Mouse (Mus musculus) ES-E14 (cell line): ENCODE measurements at regions not wholly inside any gene's neighbourhood (a gene's known extent, or its start where the extent isn't known, plus 50 kb on each side); places are given as distances from the start of the nearest gene placed in this dataset.
A peak's percentile ranks its signal among the peaks of the same experiment; 100 is the strongest.

Experiments used
- DNase-seq: peaks from one replicate; pipeline ENCODE4 v3.0.0-alpha.2; 2013; ENCODE audit warnings: low read depth, low spot score
- H3K27ac ChIP-seq: 2 replicates; pipeline ENCODE4 v1.5.1; 2012; ENCODE audit warnings: low read depth, mild to moderate bottlenecking, low read length, moderate library complexity, mixed read lengths; ENCODE audit not compliant: poor library complexity, insufficient read depth, severe bottlenecking
- H3K36me3 ChIP-seq: 2 replicates; pipeline ENCODE4 v1.6.1; 2012; ENCODE audit warnings: mild to moderate bottlenecking, low read length, moderate library complexity, mixed read lengths; ENCODE audit not compliant: control insufficient read depth, poor library complexity, insufficient read depth, severe bottlenecking
- H3K4me1 ChIP-seq, 2 experiments: fragments of 150-350 bp in 1 of 2; sonication (generic) in 1 of 2; 2 replicates each; pipeline ENCODE4 v1.6.1; 2012; ENCODE audit warnings: low read length in 2 of 2, mild to moderate bottlenecking in 1 of 2, mixed read lengths in 1 of 2; ENCODE audit not compliant: control insufficient read depth in 2 of 2, insufficient read depth in 2 of 2, poor library complexity in 1 of 2
- H3K4me3 ChIP-seq, 2 experiments: fragments of 150-350 bp in 1 of 2; sonication (generic) in 1 of 2; 2 replicates each; pipeline ENCODE4 v1.5.1; 2012; ENCODE audit warnings: low read length in 2 of 2, low read depth in 1 of 2, mild to moderate bottlenecking in 1 of 2, mixed read lengths in 1 of 2; ENCODE audit not compliant: insufficient read depth in 1 of 2, poor library complexity in 1 of 2, severe bottlenecking in 1 of 2
- H3K9ac ChIP-seq: 2 replicates; pipeline ENCODE4 v1.6.1; 2012; ENCODE audit warnings: low read depth, mild to moderate bottlenecking, low read length, mixed read lengths; ENCODE audit not compliant: poor library complexity, insufficient read depth, severe bottlenecking
- H3K9me3 ChIP-seq: fragments of 150-350 bp; sonication (generic); 2 replicates; pipeline ENCODE4 v1.6.1; 2012; ENCODE audit warnings: low read depth, mild to moderate bottlenecking, low read length; ENCODE audit not compliant: control insufficient read depth, insufficient read depth
- CHD2 ChIP-seq: IDR thresholded peaks from 2 replicates; pipeline ENCODE4 v1.6.1; 2014; ENCODE audit warnings: mild to moderate bottlenecking, low read depth, low read length, inconsistent platforms
- HCFC1 ChIP-seq: IDR thresholded peaks from 2 replicates; pipeline ENCODE4 v1.6.1; 2012; ENCODE audit warnings: low read length, inconsistent platforms, borderline replicate concordance; ENCODE audit not compliant: insufficient read depth
- MAFK ChIP-seq: IDR thresholded peaks from 2 replicates; pipeline ENCODE4 v1.6.1; 2014; ENCODE audit warnings: mild to moderate bottlenecking, low read depth, low read length, inconsistent platforms; ENCODE audit not compliant: insufficient read depth
- ZC3H11A ChIP-seq: IDR thresholded peaks from 2 replicates; pipeline ENCODE4 v1.6.1; 2012; ENCODE audit warnings: low read depth, mild to moderate bottlenecking, inconsistent platforms, low read length, borderline replicate concordance
- ZNF384 ChIP-seq: IDR thresholded peaks from 2 replicates; pipeline ENCODE4 v1.6.1; 2012; ENCODE audit warnings: low read depth, low read length, inconsistent platforms
- in situ Hi-C, 2 experiments: fragments of 600-800 bp; cut with MboI; formaldehyde crosslinking; loops; one replicate each; pipeline ENCODE4 v1.15.1; 2025; ENCODE audit warnings: low sequenced_read_pairs in 2 of 2, inconsistent platforms in 1 of 2; ENCODE audit not compliant: unreplicated experiment in 2 of 2

DNA sequence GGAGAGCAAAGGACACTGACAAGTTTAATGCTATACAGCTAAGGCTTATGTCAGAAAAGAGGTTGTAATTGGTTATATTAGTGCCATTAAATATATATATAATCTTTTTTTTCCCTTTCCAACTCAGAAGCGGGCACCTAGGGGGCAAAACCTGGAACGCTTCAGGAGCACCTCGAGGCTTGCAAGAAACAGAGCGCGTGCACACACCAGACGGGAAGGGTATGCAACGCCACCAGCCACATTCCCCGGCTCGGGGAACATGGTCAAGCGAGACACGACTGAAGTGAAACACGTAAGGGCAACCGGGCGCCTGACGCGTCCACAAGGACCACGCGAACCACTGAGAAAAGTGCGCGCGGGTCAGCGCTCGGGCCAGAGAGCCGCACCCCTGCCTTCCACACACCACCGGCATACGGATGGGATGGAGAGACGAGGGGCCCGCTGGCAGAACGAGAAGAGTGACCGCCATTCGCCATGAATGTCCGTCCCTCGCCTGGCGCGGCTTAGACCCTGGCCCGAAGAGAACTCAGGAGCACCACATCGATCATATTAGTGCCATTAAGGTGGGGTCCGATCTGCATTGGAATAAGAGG is 60.0 kb upstream of the Crhr1 start:
- TF ChIP-seq ZC3H11A (no peak), CHD2 (no peak), MAFK (no peak), HCFC1 (no peak)
- Histone ChIP-seq H3K9me3 (no peaks in the 10 kb centered on the region), H3K4me3 (peak overlapping the region in 1 of 2 experiments; percentile 64; a peak in 3 of 4 replicates), H3K9ac (peak overlapping the region; percentile 43; the same call in 1 of the 2 replicates), H3K27ac (no peak overlapping the region), H3K4me1 (no peaks in the 10 kb centered on the region), H3K36me3 (no peaks in the 10 kb centered on the region)
- no peak for DNase-seq
- in situ Hi-C loops = no loop called here

- H3K4me3 ChIP-seq = no peak overlapping the region
- no peaks in the 10 kb centered on the region for H3K4me1 ChIP-seq
- no peak overlapping the region for H3K9ac ChIP-seq
- no peak for DNase-seq
- in situ Hi-C loops = no loop called here
- no peak overlapping the region for H3K27ac ChIP-seq
- no peak for TF ChIP-seq MAFK
- no peak for TF ChIP-seq HCFC1
- no peak for TF ChIP-seq ZC3H11A
- TF ChIP-seq ZNF384 = no peak
- no peak for TF ChIP-seq CHD2
- H3K36me3 ChIP-seq = no peaks in the 10 kb centered on the region
- no peaks in the 10 kb centered on the region for H3K9me3 ChIP-seq
Observed at GRCm38 (mm10) chr11:104074763-104075162, 57.9 kb upstream of the Crhr1 start.

DNA sequence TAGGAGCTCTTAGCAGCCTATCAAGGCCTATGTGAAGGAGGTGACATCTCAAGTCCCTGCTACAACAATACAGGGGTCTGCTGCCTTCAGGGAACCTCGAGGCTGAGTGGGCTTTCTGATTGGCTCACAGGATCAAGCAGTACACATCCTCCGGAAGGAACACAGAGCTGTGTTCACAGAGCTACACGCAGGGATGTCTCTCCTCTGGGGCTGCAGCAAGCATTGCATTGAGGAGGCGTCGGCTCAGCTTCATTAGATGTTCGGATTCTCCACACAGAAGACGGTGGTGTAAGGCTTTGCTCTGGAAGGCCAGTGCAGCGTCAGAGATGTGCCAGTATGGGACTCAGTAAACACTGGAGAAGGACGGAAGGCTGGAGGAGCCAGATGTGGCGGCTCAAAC is 57.3 kb upstream of the Crhr1 start:
- no peak for TF ChIP-seq CHD2
- no peak for TF ChIP-seq ZC3H11A
- TF ChIP-seq ZNF384 = no peak
- no peak for TF ChIP-seq HCFC1
- no peak for TF ChIP-seq MAFK
- in situ Hi-C loops = no loop called here
- DNase-seq = no peak

DNA sequence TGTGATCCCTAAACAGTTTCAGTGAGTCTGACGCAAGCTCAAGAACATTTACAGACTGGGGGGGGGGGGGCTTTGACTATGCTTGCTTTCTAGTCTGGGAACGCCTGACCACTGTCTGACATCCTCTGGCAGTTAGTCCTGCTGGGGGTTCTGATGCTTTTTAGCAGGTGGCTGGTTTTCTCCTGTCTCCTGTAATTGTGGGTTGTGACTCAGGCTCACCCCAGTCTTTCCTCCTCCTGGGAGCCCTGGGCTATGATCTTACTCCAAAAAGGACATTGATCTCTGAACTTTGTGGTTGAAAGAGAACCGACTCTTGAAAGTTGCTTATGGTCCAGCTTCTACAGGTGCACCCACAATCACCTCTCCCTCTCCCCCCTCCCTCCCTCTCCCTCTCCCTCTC is 50.6 kb upstream of the Crhr1 start:
- no peak for DNase-seq
- Histone ChIP-seq H3K36me3 (no peaks in the 10 kb centered on the region), H3K27ac (no peak overlapping the region), H3K4me3 (no peak overlapping the region), H3K9me3 (no peaks in the 10 kb centered on the region), H3K4me1 (no peaks in the 10 kb centered on the region), H3K9ac (no peak overlapping the region)
- in situ Hi-C loops = no loop called here
- TF ChIP-seq MAFK (no peak), HCFC1 (no peak), CHD2 (no peak), ZC3H11A (no peak), ZNF384 (no peak)

More for the DNA sequence above, 57.3 kb upstream of the Crhr1 start:
- no peak overlapping the region for H3K27ac ChIP-seq
- no peaks in the 10 kb centered on the region for H3K9me3 ChIP-seq
- no peaks in the 10 kb centered on the region for H3K4me1 ChIP-seq
- no peak overlapping the region for H3K9ac ChIP-seq
- H3K36me3 ChIP-seq = no peaks in the 10 kb centered on the region
- H3K4me3 ChIP-seq = no peak overlapping the region
